Mouse (Mus musculus) spleen, adult 2 months (tissue): ENCODE measurements at regions not wholly inside any gene's neighbourhood (a gene's known extent, or its start where the extent isn't known, plus 50 kb on each side); places are given as distances from the start of the nearest gene placed in this dataset.

ENCODE experiments used
- CTCF ChIP-seq: fragments of 200-500 bp; IDR thresholded peaks from 2 replicates; pipeline ENCODE4 v1.5.1; 2011; ENCODE audit warnings: mild to moderate bottlenecking, inconsistent platforms; ENCODE audit not compliant: insufficient read depth, insufficient read length, insufficient replicate concordance; ENCODE audit errors: extremely low read depth
- POLR2A ChIP-seq: fragments of 200-500 bp; IDR thresholded peaks from 2 replicates; pipeline ENCODE4 v1.6.1; 2011; ENCODE audit warnings: low read depth, low read length, inconsistent platforms

DNA sequence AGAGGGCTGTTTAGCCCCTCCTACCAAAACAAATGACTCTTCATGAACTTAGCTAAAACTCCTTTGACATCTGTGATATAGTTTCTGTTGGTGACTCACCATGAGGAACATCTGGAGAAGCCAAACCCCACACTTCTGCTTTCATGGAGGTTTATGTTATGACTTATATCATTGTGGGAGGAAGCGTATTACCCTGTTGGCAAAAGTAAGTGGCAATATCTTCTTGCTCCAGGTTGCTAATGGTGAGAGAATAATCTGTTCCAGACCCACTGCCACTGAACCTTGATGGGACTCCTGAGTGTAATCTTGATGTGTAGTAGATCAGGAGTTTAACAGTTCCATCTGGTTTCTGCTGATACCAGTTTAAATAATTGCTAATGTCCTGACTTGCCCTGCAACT, 1096.2 kb upstream of the Tacstd2 start:
- TF ChIP-seq POLR2A (no peak), CTCF (no peak)
